Mouse (Mus musculus) heart, postnatal 0 days (tissue): ENCODE results near the gene Mcoln2. TPM values are rescaled to one million over a fixed set of nuclear protein-coding genes. Genes with fewer than 3 reads are reported as not detected.

Experiments used
- ATAC-seq: fragments of 200-750 bp; cut with Nextera tagmentation; 2 replicates; pipeline ENCODE4 v1.8.0; 2017; ENCODE audit warnings: low read depth, moderate number of reproducible peaks, moderate library complexity; ENCODE audit not compliant: insufficient read depth
- DNase-seq: peaks from one replicate; pipeline ENCODE4 v3.0.0-alpha.2; 2016; ENCODE audit warnings: low spot score
- H3K27ac ChIP-seq: fragments of 300-500 bp; sonication (generic); 2 replicates; pipeline ENCODE4 v1.5.1; 2014; ENCODE audit warnings: low read depth, mild to moderate bottlenecking
- H3K27me3 ChIP-seq: fragments of 300-500 bp; sonication (generic); 2 replicates; pipeline ENCODE4 v1.6.1; 2014; ENCODE audit warnings: low read length, mixed read lengths; ENCODE audit not compliant: control insufficient read depth, insufficient read depth
- H3K36me3 ChIP-seq: fragments of 300-500 bp; sonication (generic); replicated peaks from 2 replicates; pipeline ENCODE4 v1.6.1; 2014; ENCODE audit warnings: low read length, mixed read lengths; ENCODE audit not compliant: control insufficient read depth, insufficient read depth
- H3K4me1 ChIP-seq: fragments of 300-500 bp; sonication (generic); 2 replicates; pipeline ENCODE4 v1.6.1; 2014; ENCODE audit warnings: antibody characterized with exemption; ENCODE audit not compliant: control insufficient read depth, insufficient read depth
- H3K4me2 ChIP-seq: fragments of 300-500 bp; sonication (generic); 2 replicates; pipeline ENCODE4 v1.6.1; 2014; ENCODE audit warnings: low read depth, mild to moderate bottlenecking, low read length, moderate library complexity
- H3K4me3 ChIP-seq: fragments of 300-500 bp; sonication (generic); 2 replicates; pipeline ENCODE4 v1.5.1; 2014; ENCODE audit warnings: low read depth, low read length
- H3K9ac ChIP-seq: fragments of 300-500 bp; sonication (generic); replicated peaks from 2 replicates; pipeline ENCODE4 v1.6.1; 2014; ENCODE audit warnings: low read depth, low read length, mixed read lengths
- H3K9me3 ChIP-seq: fragments of 300-500 bp; sonication (generic); replicated peaks from 2 replicates; pipeline ENCODE4 v1.6.1; 2016; ENCODE audit warnings: low read length; ENCODE audit not compliant: control insufficient read depth
- CTCF ChIP-seq: IDR thresholded peaks from 2 replicates; pipeline ENCODE4 v1.5.1; 2016; ENCODE audit warnings: antibody characterized with exemption, control low read depth, low read depth
- EP300 ChIP-seq: IDR thresholded peaks from 2 replicates; pipeline ENCODE4 v1.6.1; 2016; ENCODE audit warnings: antibody characterized with exemption, low read depth
- WGBS: fragments of 180-500 bp; shearing (Covaris S2); extraction: QIAGEN DNeasy Blood & Tissue Kit; methylation state at CpG from one replicate; pipeline ENCODE4 v1.1.7; 2014; 5-methylcytosine and 5-hydroxymethylcytosine counted together
- polyA plus RNA-seq: library from polyadenylated mRNA; unstranded; fragments of >200 nt; fragmentation: Nextera tagmentation; extraction: Ambion mirVana; gene quantifications from 2 replicates; pipeline ENCODE4 v1.2.1, GENCODE M21; 2015
- total RNA-seq: library from RNA; depleted of rRNA; stranded (reverse); fragments of >200 nt; gene quantifications from 2 replicates; pipeline ENCODE4 v1.2.3, GENCODE M21; 2014; ENCODE audit warnings: low replicate concordance; rRNA removed

Gene Mcoln2
- total RNA-seq: not detected in 2 replicates
- polyA plus RNA-seq: 0.14 and 0.21 TPM in 2 replicates

GRCm38 (mm10) chr3:146149156-146150057, at the start of gene Mcoln2:
TSS of gene Mcoln2 (plus strand) at chr3:146149833.
- 17% methylated on average over 34 of the region's 34 CpGs for WGBS
- DNase-seq: no peak
- no peak for TF ChIP-seq EP300
- TF ChIP-seq CTCF: no peak
- Histone ChIP-seq H3K4me2 (peak within 1 kb of the TSS; percentile 71), H3K9ac (0 out of 2 replicates have a peak within 1 kb of the TSS, but pooled peaks have one; percentile 18), H3K4me3 (peak within 1 kb of the TSS; percentile 53), H3K27me3 (peaks cover 15% of the 10 kb centered on the region; the same call in 1 of the 2 replicates), H3K4me1 (peaks cover 3% of the 10 kb centered on the region; the same call in 1 of the 2 replicates), H3K36me3 (no peaks in the 10 kb centered on the region), H3K27ac (no peak within 1 kb of the TSS), H3K9me3 (no peaks in the 10 kb centered on the region)
- peak; percentile 40; the same call in 1 of the 2 replicates for ATAC-seq

GRCm38 (mm10) chr3:146099925-146100324, 49.7 kb upstream of the Mcoln2 start:
- peak; percentile 87 for ATAC-seq
- TF ChIP-seq EP300 (no peak), CTCF (no peak)
- H3K27ac ChIP-seq: peak overlapping the region; percentile 36; the same call in 1 of the 2 replicates
- peak; percentile 64 for DNase-seq
- no peaks in the 10 kb centered on the region for H3K27me3 ChIP-seq
- H3K9me3 ChIP-seq: peaks cover 7% of the 10 kb centered on the region; the same call in 1 of the 2 replicates
- H3K4me2 ChIP-seq: no peak overlapping the region
- H3K9ac ChIP-seq: no peak overlapping the region
- H3K4me1 ChIP-seq: peaks cover 7% of the 10 kb centered on the region; the same call in 1 of the 2 replicates
- no peak overlapping the region for H3K4me3 ChIP-seq
- H3K36me3 ChIP-seq: no peaks in the 10 kb centered on the region

GRCm38 (mm10) chr3:146102049-146102448, 47.6 kb upstream of the Mcoln2 start:
- Histone ChIP-seq H3K4me3 (no peak overlapping the region), H3K27ac (no peak overlapping the region), H3K9ac (no peak overlapping the region), H3K27me3 (no peaks in the 10 kb centered on the region), H3K4me1 (peaks cover 7% of the 10 kb centered on the region; the same call in 1 of the 2 replicates), H3K36me3 (no peaks in the 10 kb centered on the region), H3K4me2 (no peak overlapping the region), H3K9me3 (peaks cover 7% of the 10 kb centered on the region; the same call in 1 of the 2 replicates)
- 62% methylated on average over 6 of the region's 6 CpGs for WGBS
- DNase-seq (no peak), ATAC-seq (no peak)
- TF ChIP-seq EP300 (no peak), CTCF (no peak)

GRCm38 (mm10) chr3:146107116-146107849, 42.4 kb upstream of the Mcoln2 start:
- no peaks in the 10 kb centered on the region for H3K27me3 ChIP-seq
- H3K9me3 ChIP-seq: peaks cover 7% of the 10 kb centered on the region; the same call in 1 of the 2 replicates
- TF ChIP-seq EP300: no peak
- peak; percentile 44 for TF ChIP-seq CTCF
- H3K4me3 ChIP-seq: peak overlapping the region; percentile 56
- H3K9ac ChIP-seq: 0 out of 2 replicates have a peak overlapping the region, but pooled peaks have one; percentile 4
- peak overlapping the region; percentile 89 for H3K4me2 ChIP-seq
- H3K4me1 ChIP-seq: no peaks in the 10 kb centered on the region
- no peaks in the 10 kb centered on the region for H3K36me3 ChIP-seq
- peak; percentile 38 for DNase-seq
- no peak overlapping the region for H3K27ac ChIP-seq
- ATAC-seq: peak; percentile 43
- WGBS: 4% methylated on average over 18 of the region's 18 CpGs

- WGBS: 14% methylated on average over 18 of the region's 18 CpGs
- Histone ChIP-seq H3K4me1 (no peaks in the 10 kb centered on the region), H3K36me3 (no peaks in the 10 kb centered on the region), H3K4me3 (peak within 1 kb of the TSS; percentile 56), H3K27me3 (no peaks in the 10 kb centered on the region), H3K9me3 (peaks cover 7% of the 10 kb centered on the region; the same call in 1 of the 2 replicates), H3K27ac (no peak within 1 kb of the TSS), H3K9ac (0 out of 2 replicates have a peak within 1 kb of the TSS, but pooled peaks have one; percentile 4), H3K4me2 (peak within 1 kb of the TSS; percentile 89)
- ATAC-seq (peak; percentile 89), DNase-seq (peak; percentile 91)
- TF ChIP-seq EP300: no peak
- TF ChIP-seq CTCF: no peak
Observed at GRCm38 (mm10) chr3:146107921-146108571, 41.6 kb upstream of the Mcoln2 start, which contains the start of gene Wdr63. TSS of gene Wdr63 (minus strand) at chr3:146108130.
